Mouse (Mus musculus): Measurements from ENCODE around the gene Tchh.
A peak's percentile ranks its signal among the peaks of the same experiment; 100 is the strongest.
"Not testable (repeated sequence)": the region's sequence is repeated elsewhere in the genome, so short reads cannot be mapped to it uniquely, and the experiment has no call there.

The Tchh gene

DNA sequence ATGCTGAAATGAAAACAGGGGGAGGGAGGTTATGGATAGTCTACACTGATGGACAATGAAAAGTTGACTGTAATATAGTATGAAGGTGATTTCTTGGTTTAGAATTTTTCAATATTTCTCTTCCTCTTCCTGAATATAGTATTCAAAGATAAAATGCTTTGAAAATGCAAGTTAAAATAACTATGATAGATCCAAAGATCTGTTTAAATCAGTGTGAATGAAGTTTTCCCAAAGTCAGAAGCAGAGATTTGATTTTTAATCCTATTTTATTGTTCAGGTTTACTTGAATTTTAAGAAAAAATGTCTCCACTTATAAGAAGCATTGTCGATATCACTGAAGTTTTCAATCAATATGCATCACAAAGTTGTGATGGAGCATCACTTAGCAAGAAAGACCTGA is at the start of gene Tchh:
TSS of gene Tchh (plus strand) at position 301 of the 400 bp plus-strand sequence.
- DNase-seq, result no peak

DNA sequence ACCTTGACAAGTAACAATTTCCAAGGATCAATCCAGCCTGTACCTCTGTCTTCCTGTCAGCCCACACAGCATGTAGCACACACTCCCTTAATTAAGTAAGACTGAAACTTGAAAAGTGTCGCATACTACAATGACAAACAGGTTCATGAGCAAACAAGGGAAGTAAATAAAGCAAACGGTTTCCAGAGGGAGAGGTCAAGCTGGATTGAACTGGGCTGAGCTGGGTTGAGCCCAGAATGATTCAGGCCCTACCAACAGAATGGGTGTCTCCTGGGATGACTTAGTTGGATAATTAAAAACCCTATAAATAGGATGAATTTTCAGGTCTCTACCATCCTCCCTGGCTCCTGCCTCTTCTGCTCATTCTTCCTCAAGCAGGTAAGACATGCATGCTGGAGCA is 48.8 kb upstream of the Tchh start, which contains the start of gene Rptn:
TSS of gene Rptn (plus strand) at position 334 of the 400 bp plus-strand sequence.
- DNase-seq, result no peak

DNA sequence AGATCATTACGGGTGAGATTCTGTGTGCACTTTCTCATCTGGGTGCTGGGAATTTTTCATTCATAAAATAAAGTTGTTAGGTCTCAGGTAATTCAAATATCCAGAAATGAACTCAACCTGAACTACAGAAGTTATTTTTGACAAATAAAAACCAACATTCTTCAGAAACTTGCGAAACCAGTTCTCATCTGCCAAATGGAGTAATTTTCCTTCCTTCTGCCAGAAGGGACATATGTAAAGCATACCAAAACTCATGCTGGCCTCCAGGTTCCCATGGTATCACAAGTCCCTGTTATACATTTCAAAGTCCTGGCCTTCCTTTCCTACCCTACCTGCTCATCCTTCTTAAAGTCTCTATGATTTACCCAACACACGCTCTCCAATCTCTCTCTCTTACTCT is 38.2 kb upstream of the Tchh start:
- no peak for DNase-seq

DNA sequence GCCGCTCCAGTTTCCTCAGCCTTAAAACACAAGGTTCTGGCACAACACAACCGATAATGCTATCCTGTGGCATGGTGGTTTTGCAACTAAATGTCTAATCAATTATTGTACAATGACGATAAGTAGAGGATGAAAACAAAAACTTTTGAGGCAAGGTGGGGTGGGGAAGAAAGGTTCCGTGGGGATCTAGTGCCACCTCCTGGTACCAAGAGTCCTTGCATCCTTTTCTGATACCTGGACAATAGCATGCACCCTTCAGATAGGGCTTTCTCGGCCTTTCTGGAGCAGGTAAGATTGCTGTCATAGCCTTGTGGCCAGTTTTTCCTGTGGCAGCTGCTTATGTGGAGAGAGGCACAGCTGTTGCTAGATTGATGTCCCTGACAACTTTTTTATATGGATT is 35.1 kb upstream of the Tchh start:
- no peak for DNase-seq

DNA sequence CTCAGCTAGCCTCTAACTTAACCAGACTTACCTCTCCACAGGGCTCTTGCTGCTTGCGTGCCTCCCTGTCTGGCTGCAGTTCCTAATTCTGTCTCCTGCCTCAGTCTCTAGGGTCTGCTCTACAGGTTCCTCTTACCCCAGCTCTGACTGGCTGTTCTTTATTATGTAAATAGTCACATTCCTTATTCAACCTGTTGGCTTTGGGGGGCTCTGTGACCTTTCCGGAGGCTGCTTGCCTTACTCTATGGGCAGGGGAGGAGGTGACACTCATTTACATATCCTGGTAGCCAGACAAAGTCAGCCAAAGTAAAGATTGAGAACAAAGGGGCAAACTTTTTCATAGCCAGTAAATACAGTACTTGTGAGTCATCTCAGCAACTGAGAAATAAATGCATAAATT is 30.2 kb upstream of the Tchh start:
- no peak for DNase-seq

DNA sequence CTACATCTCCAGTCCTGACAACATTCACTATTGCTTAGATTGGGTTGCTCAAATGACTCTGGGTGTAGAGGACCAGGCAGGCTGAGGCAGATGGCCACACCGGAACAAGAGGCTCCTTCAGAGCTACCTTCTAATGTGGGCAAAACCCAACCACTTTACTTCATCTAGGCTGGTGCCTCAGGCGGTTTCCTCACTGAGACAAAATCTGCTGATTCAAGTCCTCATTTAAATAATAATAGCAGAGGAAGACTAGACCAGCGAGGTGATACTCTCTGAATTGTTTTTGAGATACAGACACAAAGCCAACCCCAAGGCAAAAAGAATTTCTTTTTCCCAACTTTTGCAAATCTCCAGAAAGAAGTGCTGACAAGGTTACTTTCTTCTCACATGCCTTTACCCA is 10.5 kb upstream of the Tchh start:
- DNase-seq, result no peak

DNA sequence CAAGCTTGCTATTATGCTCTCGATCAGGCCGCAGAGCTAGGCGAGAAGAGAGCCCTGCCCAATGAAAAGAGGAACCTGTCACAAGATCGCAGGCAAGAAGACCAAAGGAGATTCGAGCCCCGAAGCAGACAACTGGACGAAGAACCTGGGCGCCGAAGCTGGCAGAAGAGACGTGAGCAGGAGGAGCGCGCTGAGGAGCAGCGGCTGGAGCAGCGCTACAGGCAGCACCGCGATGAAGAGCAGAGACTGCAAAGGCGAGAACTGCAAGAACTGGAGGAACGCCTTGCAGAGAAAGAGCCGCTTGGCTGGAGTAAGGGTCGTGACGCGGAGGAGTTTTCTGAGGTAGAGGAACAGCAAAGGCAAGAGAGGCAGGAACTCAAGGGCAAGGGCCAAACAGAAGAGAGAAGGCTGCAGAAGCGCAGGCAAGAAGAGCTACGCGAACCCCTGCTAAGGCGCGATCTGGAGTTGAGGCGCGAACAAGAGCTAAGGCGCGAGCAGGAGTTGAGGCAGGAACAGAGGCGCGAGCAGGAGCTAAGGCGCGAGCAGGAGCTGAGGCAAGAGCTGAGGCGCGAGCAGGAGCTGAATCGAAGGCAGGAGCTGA is 1.5 kb downstream of the Tchh start:
- peak in 1 of 2 experiments; percentile 9 for DNase-seq

DNA sequence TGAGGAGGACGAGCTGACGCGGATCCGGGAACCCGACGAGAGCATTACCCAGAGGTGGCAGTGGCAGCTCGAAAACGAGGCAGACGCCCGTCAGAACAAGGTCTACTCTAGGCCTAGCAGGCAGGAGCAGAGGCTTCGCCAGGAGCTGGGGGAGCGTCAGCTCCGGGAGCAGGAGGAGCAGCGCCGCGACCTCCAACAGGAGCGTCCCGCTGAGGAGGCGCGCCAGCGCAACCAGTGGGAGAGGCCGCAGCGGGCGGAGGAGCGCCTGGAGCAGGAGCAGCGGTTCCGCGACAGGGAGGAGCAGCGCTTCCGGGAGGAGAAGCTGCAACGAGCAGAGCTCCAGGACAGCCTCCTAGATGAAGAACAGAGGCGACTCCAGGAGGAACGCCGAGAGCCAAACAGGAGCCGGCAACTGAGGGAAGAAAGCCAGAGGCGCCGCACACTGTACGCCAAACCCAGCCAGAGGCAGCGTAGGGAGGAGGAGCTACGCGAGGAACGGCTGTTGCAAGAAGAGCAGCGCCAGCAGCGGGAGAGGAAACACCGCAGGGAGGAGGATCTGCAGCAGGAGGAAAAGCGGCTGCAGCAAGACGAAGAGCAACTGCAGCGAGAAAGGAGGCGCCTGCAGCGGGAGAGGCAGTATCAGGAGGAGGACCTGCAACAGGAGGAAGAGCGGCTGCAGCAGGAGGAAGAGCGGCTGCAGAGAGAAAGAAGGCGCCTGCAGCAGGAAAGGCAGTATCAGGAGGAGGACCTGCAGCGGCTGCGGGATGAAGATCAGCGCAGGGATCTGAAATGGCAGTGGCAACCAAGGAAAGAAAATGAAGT is 2.4 kb downstream of the Tchh start:
- DNase-seq, result peak; percentile 12

DNA sequence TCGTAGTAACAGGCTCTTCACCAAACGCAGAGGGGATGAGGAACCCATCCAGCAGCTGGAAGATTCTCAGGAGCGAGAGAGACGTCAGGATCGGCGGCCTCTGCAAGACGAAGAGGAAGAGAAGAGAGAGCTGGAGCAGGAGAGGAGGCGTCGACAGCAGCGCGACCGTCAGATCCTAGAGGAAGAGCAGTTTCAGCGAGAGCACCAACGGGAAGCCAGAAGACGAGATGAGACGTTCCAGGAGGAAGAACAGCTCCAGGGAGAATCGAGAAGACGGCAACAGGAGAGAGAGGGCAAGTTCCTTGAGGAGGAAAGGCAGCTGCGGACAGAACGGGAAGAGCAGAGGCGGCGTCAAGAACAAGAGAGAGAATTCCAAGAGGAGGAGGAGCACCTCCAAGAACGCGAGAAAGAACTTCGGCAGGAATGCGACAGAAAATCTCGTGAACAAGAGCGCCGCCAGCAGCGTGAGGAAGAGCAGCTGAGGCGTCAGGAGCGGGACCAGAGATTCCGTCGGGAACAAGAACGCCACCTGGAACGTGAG is 3.1 kb downstream of the Tchh start:
- DNase-seq, result peak in 1 of 2 experiments; percentile 5

DNA sequence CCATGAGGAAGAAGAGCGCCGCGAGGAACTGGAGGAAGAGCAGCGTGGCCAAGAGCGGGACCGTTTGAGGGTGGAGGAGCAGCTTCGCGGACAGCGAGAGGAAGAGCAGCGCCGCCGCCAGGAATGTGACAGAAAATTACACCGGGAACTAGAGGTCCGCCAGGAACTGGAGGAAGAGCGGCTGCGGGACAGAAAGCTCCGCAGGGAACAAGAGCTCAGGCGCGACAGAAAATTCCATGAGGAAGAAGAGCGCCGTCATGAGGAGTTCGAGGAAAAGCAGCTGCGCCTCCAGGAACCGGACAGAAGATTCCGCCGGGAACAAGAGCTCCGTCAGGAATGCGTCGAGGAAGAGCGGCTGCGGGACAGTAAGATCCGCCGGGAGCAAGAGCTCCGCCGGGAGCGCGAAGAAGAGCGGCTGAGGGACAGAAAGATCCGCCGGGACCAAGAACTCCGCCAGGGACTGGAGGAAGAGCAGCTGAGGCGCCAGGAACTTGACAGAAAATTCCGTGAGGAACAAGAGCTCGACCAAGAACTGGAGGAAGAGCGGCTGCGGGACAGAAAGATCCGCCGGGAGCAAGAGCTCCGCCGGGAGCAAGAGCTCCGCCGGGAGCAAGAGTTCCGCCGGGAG is 4.1 kb downstream of the Tchh start:
- DNase-seq, result peak; percentile 16 to 19

DNA sequence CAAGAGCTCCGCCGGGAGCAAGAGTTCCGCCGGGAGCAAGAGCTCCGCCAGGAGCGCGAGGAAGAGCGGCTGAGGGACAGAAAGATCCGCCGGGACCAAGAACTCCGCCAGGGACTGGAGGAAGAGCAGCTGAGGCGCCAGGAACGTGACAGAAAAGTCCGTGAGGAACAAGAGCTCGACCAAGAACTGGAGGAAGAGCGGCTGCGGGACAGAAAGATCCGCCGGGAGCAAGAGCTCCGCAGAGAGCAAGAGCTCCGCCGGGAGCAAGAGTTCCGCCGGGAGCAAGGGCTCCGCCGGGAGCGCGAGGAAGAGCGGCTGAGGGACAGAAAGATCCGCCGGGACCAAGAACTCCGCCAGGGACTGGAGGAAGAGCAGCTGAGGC is 4.6 kb downstream of the Tchh start:
- peak in 1 of 2 experiments; percentile 3 for DNase-seq

DNA sequence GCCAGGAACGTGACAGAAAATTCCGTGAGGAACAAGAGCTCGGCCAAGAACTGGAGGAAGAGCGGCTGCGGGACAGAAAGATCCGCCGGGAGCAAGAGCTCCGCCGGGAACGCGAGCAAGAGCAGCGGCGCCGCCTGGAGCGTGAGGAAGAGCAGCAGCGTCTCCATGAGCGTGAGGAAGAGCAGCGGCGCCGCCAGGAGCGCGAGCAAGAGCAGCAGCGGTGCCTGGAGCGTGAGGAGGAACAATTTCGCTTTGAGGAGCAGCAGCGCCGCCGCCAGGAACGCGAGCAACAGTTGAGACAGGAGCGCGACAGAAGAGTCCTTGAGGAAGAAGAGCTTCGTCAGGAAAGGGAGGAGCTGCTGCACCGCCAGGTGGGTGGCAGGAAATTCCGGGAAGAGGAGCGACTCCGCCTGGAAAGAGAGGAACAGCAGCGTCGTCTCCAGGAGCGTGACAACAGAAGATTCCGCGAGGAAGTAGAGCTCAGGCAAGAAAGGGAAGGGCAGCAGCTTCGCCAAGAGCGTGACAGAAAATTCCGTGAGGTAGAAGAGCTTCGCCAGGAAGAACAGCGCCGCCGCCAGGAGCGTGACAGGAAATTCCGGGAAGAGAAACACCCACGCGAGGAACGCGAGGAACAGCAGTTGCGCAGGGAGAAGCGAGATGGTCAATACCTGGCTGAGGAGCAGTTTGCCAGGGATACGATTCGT is 5.2 kb downstream of the Tchh start:
- DNase-seq, result peak; percentile 39 to 45

DNA sequence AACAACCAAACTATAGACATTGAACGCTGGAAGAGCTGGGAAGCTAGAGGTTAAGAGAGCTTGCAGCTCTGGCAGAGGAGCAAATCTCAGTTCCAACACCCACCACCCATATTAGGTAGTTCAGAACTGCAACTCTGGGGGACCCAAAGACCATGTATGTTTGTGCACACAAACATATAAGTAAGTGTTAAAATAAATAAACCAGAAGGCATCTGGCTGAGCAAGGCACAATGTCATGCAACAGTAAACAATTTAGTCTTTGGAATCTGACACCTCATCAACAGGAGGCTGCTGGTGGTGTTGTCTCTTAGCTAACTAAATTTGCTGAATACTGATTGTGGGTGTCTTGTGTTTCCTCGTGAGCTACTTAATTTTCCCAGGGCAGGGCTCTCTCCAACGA is 24.4 kb downstream of the Tchh start:
- no peak for DNase-seq

DNA sequence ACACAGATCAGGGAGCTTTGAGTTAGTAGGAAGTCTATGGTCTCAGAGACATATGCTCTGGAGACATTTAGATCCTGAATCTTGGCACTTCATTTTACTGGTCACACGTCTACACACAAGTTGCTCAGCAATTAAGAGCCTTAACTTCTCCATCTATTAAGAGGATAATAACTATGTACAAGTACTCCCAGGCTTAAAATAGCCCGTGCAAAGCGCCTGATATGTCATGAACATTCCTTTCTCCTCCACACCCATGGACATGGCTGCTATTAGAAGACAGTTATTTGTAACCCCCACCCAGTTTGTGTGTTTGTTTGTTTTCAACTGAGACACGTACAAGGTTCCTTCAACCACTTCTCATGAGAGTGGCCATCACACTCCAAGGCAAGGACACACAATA is 25.0 kb downstream of the Tchh start:
- no peak for DNase-seq

DNA sequence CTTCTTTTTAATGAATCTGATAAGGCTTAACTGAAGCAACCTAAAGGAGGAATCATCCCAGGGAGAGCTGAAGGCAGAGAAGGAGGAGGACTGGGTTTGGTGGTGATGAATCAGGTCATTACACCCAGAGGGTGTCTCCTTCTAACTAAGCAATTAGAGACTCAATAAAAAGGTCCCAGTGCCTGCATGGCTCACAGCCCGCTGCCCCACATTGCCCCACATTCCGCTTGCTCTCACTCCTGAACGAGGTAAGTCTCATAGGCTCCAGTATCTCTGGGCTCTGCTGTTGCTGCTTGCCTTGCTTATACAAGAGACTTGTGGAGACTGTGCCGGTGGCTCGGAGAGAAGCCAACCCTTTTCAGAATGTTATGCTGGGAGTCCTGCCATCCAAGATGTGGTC is 26.4 kb downstream of the Tchh start, which contains the start of gene Tchhl1:
TSS of gene Tchhl1 (plus strand) at position 194 of the 400 bp plus-strand sequence.
- DNase-seq, result no peak

DNA sequence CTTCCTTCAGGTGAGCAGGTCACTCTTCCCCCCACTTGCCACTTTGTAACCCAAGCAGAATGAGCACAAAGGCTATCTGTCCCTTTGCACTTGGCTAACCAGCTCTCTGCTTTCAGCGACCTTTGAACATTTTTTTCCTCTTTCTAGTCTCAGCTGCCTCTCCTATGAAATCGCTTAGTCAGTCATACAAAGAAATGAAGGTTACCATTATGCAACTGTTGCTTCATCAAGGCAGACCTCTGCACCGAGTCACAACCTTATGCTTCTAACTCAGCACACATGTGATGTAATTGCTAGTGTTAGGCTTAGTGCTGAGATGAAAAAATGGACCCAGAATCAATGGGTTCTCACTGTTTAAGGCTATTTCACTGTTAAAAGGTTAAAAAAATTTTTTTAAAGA is 27.5 kb downstream of the Tchh start:
- no peak for DNase-seq

DNA sequence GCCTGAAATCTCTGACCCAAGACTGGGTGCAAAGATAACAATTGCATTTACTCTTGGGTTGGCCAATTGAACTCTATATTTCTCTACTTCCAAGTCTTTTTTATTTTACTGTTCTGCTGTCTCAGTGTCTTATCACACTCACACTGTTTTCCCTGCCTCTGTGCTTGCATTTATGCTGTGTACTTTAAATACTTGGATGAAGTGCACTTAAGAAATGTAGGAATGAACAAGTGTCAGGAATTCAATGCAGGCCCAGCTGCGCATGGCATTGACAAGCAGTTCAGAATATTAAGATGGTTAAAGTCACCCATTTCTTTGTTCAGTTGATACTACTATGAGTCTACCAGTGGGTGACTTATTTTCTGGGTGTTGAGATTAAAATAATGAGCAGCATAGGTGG is 37.9 kb downstream of the Tchh start:
- DNase-seq, result no peak

DNA sequence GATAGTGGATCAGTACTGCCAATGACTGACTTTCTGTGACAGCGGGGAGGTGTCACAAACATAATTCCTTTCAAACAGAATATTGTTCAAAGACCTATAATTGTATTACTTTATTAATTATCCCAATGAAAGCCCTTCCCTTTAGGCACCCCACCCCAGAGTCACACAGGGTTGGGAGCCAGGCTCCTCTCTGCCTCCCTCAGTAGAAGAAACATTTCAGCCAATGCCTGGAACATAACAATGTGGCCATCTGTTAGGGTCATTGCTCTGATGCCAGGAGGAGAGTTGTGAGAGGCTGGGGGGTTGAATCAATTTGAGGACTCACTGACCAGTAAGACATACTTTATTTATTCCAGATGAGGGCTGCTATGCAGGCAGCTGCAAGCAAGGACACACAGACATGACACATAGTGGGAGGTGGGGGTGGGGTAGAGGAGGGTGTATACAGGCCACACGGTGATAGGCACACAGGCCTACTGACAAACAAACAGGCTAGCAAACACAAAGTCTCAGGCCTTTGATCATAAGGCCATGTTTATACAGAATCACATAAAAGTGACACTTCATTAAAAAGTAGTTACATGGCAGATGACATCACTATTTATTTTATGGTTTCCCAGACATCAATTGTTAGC is 40.0 kb downstream of the Tchh start:
- DNase-seq, result no peak

DNA sequence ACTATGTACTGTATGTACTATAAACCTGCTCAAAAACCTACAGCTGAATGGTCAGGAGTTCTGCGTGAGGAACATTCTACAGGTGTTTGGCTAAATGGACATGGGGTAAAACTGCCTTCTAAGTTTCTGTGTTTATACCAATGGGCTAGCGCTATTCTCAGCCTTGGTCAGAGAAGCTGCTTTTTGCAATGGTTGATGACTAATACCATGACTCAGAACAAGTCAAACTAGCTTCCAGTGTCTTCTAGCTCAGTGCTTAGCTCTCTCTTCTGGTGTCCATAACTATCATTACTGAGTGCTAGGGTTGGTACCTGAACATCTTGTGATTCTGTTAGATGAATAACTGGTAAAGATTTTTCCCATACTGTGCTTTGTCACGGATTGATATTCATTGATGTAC is 43.5 kb downstream of the Tchh start:
- no peak for DNase-seq

DNA sequence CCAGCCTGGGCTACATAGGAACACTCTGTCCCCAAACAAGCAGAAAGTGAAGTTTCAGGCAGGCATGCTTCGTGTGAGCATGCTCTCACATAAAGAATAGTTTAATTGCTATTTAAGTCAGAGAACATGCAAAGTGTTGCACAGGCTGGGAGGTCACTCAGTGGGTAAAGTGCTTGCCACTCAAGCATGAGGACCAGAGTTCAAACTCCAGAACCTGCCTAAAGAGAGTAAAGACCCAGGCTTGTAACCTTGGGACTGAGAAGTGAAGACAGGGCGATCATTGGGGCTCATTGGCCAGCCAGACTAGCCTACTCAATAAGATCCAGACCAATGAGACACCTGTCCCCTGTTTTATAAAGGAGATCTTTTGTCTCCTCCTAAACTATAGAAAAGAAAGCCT is 46.4 kb downstream of the Tchh start:
- no peak for DNase-seq

DNA sequence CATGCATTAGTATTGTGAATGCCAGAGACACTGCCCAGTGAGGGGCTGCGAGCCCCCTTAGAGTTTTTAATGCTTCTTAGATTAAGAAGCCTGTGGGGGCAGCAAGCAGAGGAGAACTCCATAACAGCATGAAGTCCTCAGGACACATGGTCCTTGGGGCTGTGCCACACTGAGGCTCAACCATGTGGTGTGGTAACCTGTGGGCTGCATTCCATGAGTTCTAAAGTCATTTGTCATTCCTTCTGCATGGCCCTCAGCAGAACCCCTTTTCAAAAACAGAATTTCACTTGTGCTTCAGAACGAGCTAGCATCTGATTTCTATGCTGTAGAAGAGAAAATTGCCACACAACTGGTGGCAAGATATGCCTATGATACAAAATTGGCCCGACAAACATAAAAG is 50.0 kb downstream of the Tchh start:
- DNase-seq, result no peak

DNA sequence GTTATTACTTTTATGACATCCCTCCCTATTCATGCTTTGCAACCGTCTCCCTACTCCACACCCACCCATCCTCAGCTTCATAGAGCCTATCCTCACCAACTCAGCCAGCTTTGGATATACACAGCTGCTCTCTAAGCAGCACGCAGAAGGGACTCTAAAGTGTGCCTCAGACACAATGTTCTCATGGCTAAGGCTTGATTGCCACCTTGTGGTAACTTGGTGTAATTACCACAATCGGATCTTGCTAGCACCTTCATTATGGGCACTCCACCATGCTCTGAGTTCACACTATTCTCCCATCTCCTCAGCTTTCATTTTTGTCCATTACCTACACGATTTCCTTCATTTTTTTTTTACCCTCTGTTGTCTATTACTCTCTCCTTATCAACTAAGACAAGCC is 51.9 kb downstream of the Tchh start:
- DNase-seq, result peak; percentile 8 to 43

DNA sequence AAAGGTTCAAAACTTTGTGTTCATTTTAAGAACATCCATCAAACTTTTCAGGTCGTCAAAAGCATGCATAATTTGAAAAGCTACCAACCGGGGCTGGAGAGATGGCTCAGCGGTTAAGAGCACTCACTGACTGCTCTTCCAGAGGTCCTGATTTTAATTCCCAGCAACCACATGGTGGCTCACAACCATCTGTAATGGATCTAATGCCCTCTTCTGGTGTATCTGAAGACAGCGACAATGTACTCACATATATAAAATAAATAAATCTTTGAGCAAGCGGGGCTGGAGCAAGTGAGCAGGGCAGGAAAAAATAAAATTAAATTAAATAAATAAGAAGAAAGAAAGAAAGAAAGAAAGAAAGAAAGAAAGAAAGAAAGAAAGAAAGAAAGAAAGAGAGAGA is 52.6 kb downstream of the Tchh start:
- not testable (repeated sequence) for DNase-seq

Data from cerebellum, postnatal 36 days (tissue).